Mouse (Mus musculus) right cerebral cortex, postnatal 4 days (tissue): ENCODE data around the gene Vmn2r55.
"Not testable (repeated sequence)": the region's sequence is repeated elsewhere in the genome, so short reads cannot be mapped to it uniquely, and the experiment has no call there.

Source experiments
- DNase-seq: peaks from one replicate; pipeline ENCODE4 v3.0.0-alpha.2; 2022

The Vmn2r55 gene

GRCm38 (mm10) chr7:12684903-12685302 lies at the start of gene Vmn2r55:
Gene Vmn2r55, minus strand, starts transcription at chr7:12685003.
- not testable (repeated sequence) for DNase-seq

- not testable (repeated sequence) for DNase-seq
Measured at GRCm38 (mm10) chr7:12640219-12640618, 44.6 kb downstream of the Vmn2r55 start, which contains the start of gene Vmn2r54. Gene Vmn2r54, minus strand, starts transcription at chr7:12640319.

GRCm38 (mm10) chr7:12608688-12609087 lies 76.1 kb downstream of the Vmn2r55 start, which contains the start of gene Vmn2r53:
Gene Vmn2r53, minus strand, starts transcription at chr7:12608788.
- no peak for DNase-seq
